Mouse (Mus musculus) monocyte, adult 2 months (primary cell): ENCODE measurements around the gene Klhdc9.

Experiments
- DNase-seq, 2 experiments: peaks; one replicate each; pipeline ENCODE4 v3.0.0; 2022; ENCODE audit warnings: low spot score in 2 of 2, low read depth in 1 of 2

The Klhdc9 gene

DNA sequence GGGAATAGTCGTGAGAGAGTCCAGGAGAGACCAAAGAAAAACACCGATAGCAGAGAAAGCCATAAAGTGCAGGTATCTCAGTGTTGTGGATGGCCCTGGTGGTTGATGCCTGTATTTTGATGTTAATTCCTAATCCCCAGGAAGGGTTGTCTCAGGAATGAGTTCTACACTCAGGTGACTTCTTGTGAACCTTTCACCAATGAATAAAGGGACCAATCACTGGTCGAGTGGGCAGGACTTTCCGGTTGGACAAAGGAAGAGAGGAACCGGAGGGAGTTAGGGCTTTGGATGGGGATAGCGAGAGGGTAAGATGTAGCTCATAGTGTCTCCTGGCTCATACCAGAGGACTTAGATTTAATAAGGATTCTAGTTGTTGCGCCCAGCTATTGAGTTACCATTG lies 40.9 kb downstream of the Klhdc9 start:
- DNase-seq: no peak

DNA sequence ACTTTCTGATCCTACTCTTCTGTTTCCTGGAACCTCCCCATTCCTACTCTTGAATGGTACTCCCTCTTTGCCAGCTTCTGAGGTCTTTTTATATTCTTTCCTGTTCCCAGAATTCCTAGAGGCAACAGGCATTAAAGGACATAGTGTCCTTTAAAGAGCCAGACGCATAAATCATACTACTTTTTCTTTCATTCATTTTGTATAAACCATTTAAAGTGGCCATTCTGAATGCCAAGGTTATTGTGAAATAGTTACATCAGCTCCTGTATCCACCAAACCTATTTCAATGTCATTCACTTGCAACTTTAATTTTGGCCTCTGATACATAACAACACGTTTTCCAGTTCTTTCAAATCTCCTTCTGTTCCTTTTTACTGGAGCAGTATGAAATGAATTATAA lies 51.3 kb downstream of the Klhdc9 start:
- DNase-seq: no peak
